Mouse (Mus musculus) liver, embryonic 11.5 days (tissue): ENCODE data around the gene B3galt4. TPM values are rescaled to one million over a fixed set of nuclear protein-coding genes. Genes with fewer than 3 reads are reported as not detected.
A peak's percentile ranks its signal among the peaks of the same experiment; 100 is the strongest.
"Not testable (repeated sequence)": the region's sequence is repeated elsewhere in the genome, so short reads cannot be mapped to it uniquely, and the experiment has no call there.

Experiments used
- ATAC-seq: fragments of 200-750 bp; cut with Nextera tagmentation; replicated peaks from 2 replicates; pipeline ENCODE4 v1.8.0; 2017; ENCODE audit warnings: moderate number of reproducible peaks, mild to moderate bottlenecking, moderate TSS enrichment, moderate library complexity; ENCODE audit not compliant: low FRiP score
- DNase-seq: peaks from one replicate; pipeline ENCODE4 v3.0.0-alpha.2; 2017; ENCODE audit warnings: low spot score
- H3K27ac ChIP-seq: fragments of 300-500 bp; sonication (generic); 2 replicates; pipeline ENCODE4 v1.5.1; 2014; ENCODE audit warnings: mild to moderate bottlenecking, low read depth, low read length, control low read depth
- H3K27me3 ChIP-seq: fragments of 300-500 bp; sonication (generic); replicated peaks from 2 replicates; pipeline ENCODE4 v1.6.1; 2014; ENCODE audit warnings: low read length, mixed read lengths; ENCODE audit not compliant: control insufficient read depth, insufficient read depth
- H3K36me3 ChIP-seq: fragments of 300-500 bp; sonication (generic); 2 replicates; pipeline ENCODE4 v1.6.1; 2014; ENCODE audit warnings: mild to moderate bottlenecking, low read length, moderate library complexity, mixed read lengths; ENCODE audit not compliant: control insufficient read depth, insufficient read depth
- H3K4me1 ChIP-seq: fragments of 300-500 bp; sonication (generic); replicated peaks from 2 replicates; pipeline ENCODE4 v1.6.1; 2014; ENCODE audit warnings: low read length, mixed read lengths; ENCODE audit not compliant: control insufficient read depth, insufficient read depth
- H3K4me2 ChIP-seq: fragments of 300-500 bp; sonication (generic); 2 replicates; pipeline ENCODE4 v1.6.1; 2014; ENCODE audit warnings: mild to moderate bottlenecking, control low read depth, moderate library complexity
- H3K4me3 ChIP-seq: fragments of 300-500 bp; sonication (generic); 2 replicates; pipeline ENCODE4 v1.5.1; 2014; ENCODE audit warnings: low read depth, low read length, control low read depth
- H3K9ac ChIP-seq: fragments of 300-500 bp; sonication (generic); 2 replicates; pipeline ENCODE4 v1.6.1; 2014; ENCODE audit warnings: low read depth, low read length, control low read depth
- H3K9me3 ChIP-seq: fragments of 300-500 bp; sonication (generic); 2 replicates; pipeline ENCODE4 v1.6.1; 2016; ENCODE audit warnings: low read length, inconsistent platforms, mixed read lengths; ENCODE audit not compliant: control insufficient read depth
- WGBS: fragments of 180-500 bp; shearing (Covaris S2); extraction: QIAGEN DNeasy Blood & Tissue Kit; methylation state at CpG from one replicate; pipeline ENCODE4 v1.1.7; 2014; 5-methylcytosine and 5-hydroxymethylcytosine counted together
- polyA plus RNA-seq: library from polyadenylated mRNA; unstranded; fragments of >200 nt; fragmentation: Nextera tagmentation; extraction: Ambion mirVana; gene quantifications from 2 replicates; pipeline ENCODE4 v1.2.1, GENCODE M21; 2014

The B3galt4 gene
- polyA plus RNA-seq, 1 experiment from 2014 or later, result 2.9 TPM

DNA sequence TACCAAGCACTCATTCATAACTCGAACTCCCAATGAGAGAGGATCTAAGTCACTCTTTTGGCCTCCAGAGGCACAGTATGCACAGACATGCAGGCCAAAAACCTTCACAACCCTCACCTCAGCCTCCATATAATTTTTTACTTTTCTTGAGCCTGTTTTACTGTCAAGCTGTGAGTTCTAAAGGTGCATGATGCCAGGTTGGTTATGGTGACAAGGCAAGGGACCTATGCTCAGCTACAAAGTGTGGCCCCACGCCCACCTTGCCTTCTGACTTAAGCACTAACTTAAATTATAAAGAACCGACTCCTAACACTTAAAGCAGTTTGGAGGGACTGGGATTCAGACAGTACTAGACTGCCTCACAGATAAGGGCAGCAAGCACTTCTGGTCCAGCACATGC, 2.0 kb upstream of the B3galt4 start:
- Histone ChIP-seq H3K4me3 (peak overlapping the region; percentile 85), H3K9me3 (no peaks in the 10 kb centered on the region), H3K27me3 (no peaks in the 10 kb centered on the region), H3K4me2 (peak overlapping the region; percentile 100), H3K36me3 (peaks cover 34% of the 10 kb centered on the region), H3K4me1 (peaks cover 50% of the 10 kb centered on the region), H3K9ac (peak overlapping the region; percentile 97), H3K27ac (peak overlapping the region; percentile 90)
- WGBS, result 61% methylated on average over 3 of the region's 3 CpGs
- no peak for ATAC-seq
- DNase-seq, result no peak

DNA sequence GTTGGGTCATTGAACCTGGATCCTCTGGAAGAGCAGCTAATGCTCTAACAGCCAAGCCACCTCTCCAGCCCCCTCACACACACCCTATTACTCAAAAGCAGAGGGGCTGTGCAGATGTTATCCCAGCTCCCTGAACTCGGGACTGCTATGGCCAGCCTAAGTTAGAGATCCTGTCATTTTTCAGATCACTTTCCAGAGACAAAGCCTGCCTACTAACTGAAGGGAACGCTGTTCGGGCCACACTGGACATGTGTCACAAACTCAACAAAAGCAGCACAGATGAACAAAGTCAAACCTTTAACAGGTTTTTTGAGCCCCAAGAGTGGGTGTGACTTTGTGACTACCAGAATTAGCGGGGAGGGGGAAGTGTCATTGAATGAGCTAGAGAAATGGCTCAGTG, 1.6 kb upstream of the B3galt4 start:
- H3K9me3 ChIP-seq, result no peaks in the 10 kb centered on the region
- peak overlapping the region; percentile 100 for H3K4me2 ChIP-seq
- DNase-seq, result no peak
- peak overlapping the region; percentile 85 for H3K4me3 ChIP-seq
- H3K4me1 ChIP-seq, result peaks cover 50% of the 10 kb centered on the region
- peak overlapping the region; percentile 90 for H3K27ac ChIP-seq
- H3K9ac ChIP-seq, result peak overlapping the region; percentile 97
- no peak for ATAC-seq
- 64% methylated on average over 4 of the region's 4 CpGs for WGBS
- peaks cover 34% of the 10 kb centered on the region for H3K36me3 ChIP-seq
- no peaks in the 10 kb centered on the region for H3K27me3 ChIP-seq

DNA sequence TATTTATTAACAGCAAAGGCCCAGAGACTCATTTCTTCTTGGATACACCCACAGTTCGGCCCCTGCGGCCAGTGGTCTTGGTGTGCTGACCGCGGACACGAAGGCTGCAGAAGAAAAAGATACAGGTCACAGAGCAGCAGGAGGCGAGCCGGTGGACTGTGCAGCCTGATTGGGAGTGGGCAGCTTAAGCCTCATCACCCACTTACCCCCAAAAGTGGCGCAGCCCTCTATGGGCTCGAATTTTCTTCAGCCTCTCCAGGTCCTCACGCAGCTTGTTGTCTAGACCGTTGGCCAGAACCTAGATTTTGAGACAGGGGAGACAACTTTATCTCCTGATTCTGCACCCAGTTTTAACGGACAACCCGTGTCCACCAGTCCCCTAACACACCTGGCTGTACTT, 727 bp upstream of the B3galt4 start:
- Histone ChIP-seq H3K9ac (peak overlapping the region; percentile 97; the same call in 1 of the 2 replicates), H3K4me2 (peak overlapping the region; percentile 100), H3K27ac (peak overlapping the region; percentile 90), H3K4me1 (peaks cover 48% of the 10 kb centered on the region), H3K36me3 (peaks cover 38% of the 10 kb centered on the region), H3K4me3 (peak overlapping the region; percentile 85)
- H3K27me3 ChIP-seq, DNase-seq, H3K9me3 ChIP-seq, ATAC-seq: not testable (repeated sequence)
- 66% methylated on average over 13 of the region's 13 CpGs for WGBS

DNA sequence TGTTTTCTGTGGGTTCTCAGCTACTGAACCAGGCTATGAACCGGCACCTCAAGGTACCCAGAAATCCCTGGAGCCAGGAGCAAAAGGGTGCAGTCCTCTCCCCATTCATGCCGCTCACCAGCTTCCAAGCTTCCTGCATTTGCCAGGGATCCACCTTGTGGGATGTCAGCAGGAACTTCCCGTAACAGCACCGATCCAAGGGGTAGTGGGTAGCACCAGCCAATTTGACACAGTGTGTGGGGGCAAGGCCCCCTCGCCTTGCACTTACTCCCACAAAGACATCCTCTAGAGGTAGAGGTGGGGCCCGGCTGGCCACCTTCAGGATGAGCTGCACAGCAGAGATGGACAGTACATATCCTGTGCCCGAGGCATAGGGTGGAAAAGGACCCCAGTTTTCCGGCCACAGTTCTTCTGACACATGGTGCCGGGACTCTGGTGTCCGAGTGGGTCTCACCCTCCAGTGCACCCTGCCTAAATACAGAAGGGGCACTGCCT, 1.1 kb downstream of the B3galt4 start:
- 70% methylated on average over 10 of the region's 10 CpGs for WGBS
- DNase-seq, result no peak
- H3K27ac ChIP-seq, result peak overlapping the region; percentile 90
- no peak for ATAC-seq
- no peaks in the 10 kb centered on the region for H3K9me3 ChIP-seq
- peak overlapping the region; percentile 72 for H3K9ac ChIP-seq
- no peaks in the 10 kb centered on the region for H3K27me3 ChIP-seq
- H3K4me2 ChIP-seq, result peak overlapping the region; percentile 100
- peaks cover 48% of the 10 kb centered on the region for H3K4me1 ChIP-seq
- H3K4me3 ChIP-seq, result peak overlapping the region; percentile 85
- peaks cover 41% of the 10 kb centered on the region for H3K36me3 ChIP-seq

DNA sequence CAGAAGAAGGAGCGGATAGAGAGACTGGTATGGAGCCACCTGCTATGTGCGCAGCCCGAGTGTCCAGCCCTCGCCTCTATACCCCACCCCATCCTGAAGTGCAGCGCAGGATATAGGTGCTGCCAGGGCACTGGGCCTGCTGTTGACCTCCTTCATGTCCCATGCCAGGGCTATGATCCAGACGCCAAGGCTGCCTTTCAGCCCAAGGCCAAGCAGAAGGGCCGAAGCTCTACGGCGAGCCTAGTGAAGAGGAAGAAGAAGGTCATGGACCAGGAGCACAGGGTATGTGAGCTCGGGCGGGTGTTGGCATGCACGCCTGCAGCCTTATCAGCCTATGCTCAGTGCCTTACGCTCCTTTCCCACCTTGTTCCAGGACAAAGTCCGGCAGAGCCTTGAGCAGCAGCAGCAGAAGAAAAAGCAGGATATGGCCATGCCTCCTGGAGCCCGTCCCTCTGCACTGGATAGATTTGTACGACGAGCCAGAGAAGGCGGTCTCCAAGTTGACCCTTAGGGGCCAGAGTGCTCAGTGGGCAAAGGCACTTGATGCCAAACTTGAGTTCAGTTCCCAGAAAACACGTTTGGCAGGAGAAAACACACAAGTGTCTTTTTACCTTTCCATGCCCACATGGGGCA, 2.3 kb downstream of the B3galt4 start:
- DNase-seq (no peak), ATAC-seq (no peak)
- no peak overlapping the region for H3K27ac ChIP-seq
- WGBS, result 86% methylated on average over 19 of the region's 19 CpGs
- no peak overlapping the region for H3K4me3 ChIP-seq
- no peak overlapping the region for H3K9ac ChIP-seq
- no peaks in the 10 kb centered on the region for H3K27me3 ChIP-seq
- peaks cover 42% of the 10 kb centered on the region for H3K4me1 ChIP-seq
- no peak overlapping the region for H3K4me2 ChIP-seq
- H3K36me3 ChIP-seq, result peaks cover 44% of the 10 kb centered on the region
- no peaks in the 10 kb centered on the region for H3K9me3 ChIP-seq

DNA sequence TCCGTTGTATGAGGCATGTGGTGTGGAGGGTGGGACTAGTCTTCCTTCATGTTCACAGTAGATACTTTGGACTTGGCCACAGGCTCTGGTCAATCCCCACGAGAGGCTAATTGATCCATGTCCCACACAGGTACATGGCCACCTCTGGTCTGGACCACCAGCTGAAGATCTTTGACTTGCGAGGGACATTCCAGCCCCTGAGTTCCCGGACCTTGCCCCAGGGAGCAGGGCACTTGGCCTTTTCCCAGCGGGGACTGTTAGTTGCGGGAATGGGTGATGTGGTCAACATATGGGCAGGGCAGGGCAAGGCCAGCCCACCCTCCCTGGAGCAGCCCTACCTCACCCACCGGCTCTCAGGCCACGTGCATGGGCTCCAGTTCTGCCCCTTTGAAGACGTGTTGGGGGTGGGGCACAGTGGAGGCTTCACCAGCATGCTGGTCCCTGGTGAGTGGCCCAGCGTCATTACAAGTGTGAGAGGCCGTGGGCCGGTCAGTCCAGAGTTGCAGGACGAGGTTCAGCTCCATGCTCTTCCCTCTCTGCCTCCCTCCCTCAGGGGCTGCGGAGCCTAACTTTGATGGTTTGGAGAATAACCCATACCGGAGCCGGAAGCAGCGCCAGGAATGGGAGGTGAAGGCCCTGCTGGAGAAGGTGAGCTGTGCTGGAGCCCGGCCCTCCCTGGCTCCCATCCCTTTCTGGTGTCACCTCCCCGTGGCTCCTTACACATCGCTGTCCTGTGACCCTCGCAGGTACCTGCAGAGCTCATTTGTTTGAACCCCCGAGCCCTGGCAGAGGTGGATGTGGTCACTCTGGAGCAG, 3.0 kb downstream of the B3galt4 start:
- no peaks in the 10 kb centered on the region for H3K27me3 ChIP-seq
- ATAC-seq (no peak), DNase-seq (no peak)
- H3K4me3 ChIP-seq, result no peak overlapping the region
- no peak overlapping the region for H3K4me2 ChIP-seq
- 88% methylated on average over 22 of the region's 22 CpGs for WGBS
- H3K4me1 ChIP-seq, result peaks cover 34% of the 10 kb centered on the region
- H3K9ac ChIP-seq, result no peak overlapping the region
- peaks cover 44% of the 10 kb centered on the region for H3K36me3 ChIP-seq
- H3K27ac ChIP-seq, result no peak overlapping the region
- no peaks in the 10 kb centered on the region for H3K9me3 ChIP-seq

DNA sequence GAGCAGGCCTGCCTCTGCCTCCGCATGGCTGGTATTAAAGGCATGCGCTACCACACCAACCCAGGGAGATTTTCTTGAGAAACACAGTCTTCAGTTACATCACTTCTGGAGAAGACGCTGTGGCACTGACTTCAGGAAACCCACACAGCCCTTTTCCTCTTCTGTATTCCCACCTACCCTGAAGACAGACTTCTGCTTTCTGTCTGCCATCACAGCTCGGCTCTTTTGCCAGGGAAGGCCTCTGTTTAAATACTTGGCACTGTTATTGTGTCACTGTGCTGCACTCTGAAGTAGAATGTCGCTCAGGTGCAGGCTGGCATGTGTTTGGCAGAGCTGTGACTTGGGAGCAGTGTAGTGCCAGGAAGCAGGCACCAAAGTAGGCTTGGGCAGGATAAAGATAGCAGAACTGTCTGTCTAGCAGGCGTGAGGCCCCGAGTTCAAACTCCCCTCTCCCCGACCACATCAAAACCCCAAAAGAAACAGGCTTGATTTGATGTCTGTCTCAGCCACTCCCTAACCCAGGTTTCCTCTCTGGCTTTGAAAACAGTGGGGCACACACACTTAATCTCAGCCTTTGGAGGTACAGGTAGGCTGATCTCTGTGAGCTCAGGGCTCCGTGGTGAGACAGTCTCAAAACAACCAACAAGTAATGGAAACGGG, 3.7 kb downstream of the B3galt4 start:
- H3K36me3 ChIP-seq, result peaks cover 41% of the 10 kb centered on the region
- no peaks in the 10 kb centered on the region for H3K9me3 ChIP-seq

DNA sequence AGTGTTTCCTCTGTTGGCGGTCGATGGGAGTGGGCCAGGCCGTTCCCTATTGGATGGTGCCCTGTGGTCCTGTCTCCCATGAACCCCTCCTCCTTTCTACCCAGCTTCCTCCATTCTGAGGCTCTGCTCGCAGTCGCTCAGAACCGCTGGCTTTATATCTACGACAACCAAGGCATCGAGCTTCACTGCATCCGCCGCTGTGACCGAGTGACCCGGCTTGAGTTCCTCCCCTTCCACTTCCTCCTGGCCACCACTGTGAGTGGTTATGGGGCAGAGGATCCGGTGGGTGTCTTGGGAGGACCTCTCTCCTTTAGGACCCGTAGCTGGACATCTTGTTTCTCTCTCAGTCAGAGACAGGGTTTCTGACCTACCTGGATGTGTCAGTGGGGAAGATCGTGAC, 7.8 kb downstream of the B3galt4 start:
- H3K4me3 ChIP-seq, result no peak overlapping the region; the same call in 1 of the 2 replicates
- DNase-seq (no peak), ATAC-seq (no peak)
- H3K4me2 ChIP-seq, result no peak overlapping the region
- H3K27ac ChIP-seq, result no peak overlapping the region
- no peaks in the 10 kb centered on the region for H3K9me3 ChIP-seq
- WGBS, result 92% methylated on average over 15 of the region's 15 CpGs
- peaks cover 18% of the 10 kb centered on the region for H3K4me1 ChIP-seq
- H3K27me3 ChIP-seq, result no peaks in the 10 kb centered on the region
- H3K9ac ChIP-seq, result no peak overlapping the region
- peaks cover 30% of the 10 kb centered on the region for H3K36me3 ChIP-seq

More for the DNA sequence above, 3.7 kb downstream of the B3galt4 start:
- no peak for DNase-seq
- no peak overlapping the region; the same call in 1 of the 2 replicates for H3K4me2 ChIP-seq
- H3K4me1 ChIP-seq, result peaks cover 27% of the 10 kb centered on the region
- no peak overlapping the region for H3K27ac ChIP-seq
- WGBS, result 76% methylated on average over 10 of the region's 10 CpGs
- H3K4me3 ChIP-seq, result no peak overlapping the region
- no peaks in the 10 kb centered on the region for H3K27me3 ChIP-seq
- H3K9ac ChIP-seq, result no peak overlapping the region
- ATAC-seq, result no peak
